Mouse (Mus musculus) spleen, embryonic (tissue): Measurements from ENCODE around the gene Cluap1.
"Not testable (repeated sequence)": the region's sequence is repeated elsewhere in the genome, so short reads cannot be mapped to it uniquely, and the experiment has no call there.

ENCODE experiments used
- CTCF ChIA-PET: fragments of 350-600 bp; sonication (Branson Sonifier 250); formaldehyde crosslinking; loops from one replicate; lab custom pipeline; 2022; lab: Charles Lee

The Cluap1 gene

DNA sequence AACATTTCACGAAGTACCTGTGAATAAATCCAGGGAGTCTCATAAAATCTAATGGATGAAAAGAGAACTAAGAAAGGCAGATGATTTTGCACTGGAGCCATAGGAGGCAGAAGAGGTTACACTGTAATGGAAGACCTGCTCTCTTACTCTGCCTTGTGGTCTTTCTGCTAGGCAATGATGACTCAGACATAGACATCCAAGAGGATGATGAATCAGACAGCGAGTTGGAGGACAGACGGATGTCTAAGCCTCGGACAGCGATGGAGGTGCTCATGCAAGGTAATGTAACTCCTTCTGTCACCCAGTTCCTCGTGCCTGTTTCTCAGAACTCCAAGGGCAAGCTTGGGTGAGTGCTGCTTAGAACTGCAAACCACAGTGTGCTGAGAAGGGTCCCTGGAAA lies 24.9 kb downstream of the Cluap1 start:
- CTCF ChIA-PET = no interaction called here

- CTCF ChIA-PET = no interaction called here
Measured at GRCm38 (mm10) chr16:3934091-3934490, 25.5 kb downstream of the Cluap1 start.

GRCm38 (mm10) chr16:3934701-3935100 lies 26.1 kb downstream of the Cluap1 start:
- CTCF ChIA-PET = no interaction called here

GRCm38 (mm10) chr16:3951141-3951540 lies 42.5 kb downstream of the Cluap1 start:
- CTCF ChIA-PET = no interaction called here

- CTCF ChIA-PET = no interaction called here
Measured at GRCm38 (mm10) chr16:3956369-3956768, 47.8 kb downstream of the Cluap1 start.

DNA sequence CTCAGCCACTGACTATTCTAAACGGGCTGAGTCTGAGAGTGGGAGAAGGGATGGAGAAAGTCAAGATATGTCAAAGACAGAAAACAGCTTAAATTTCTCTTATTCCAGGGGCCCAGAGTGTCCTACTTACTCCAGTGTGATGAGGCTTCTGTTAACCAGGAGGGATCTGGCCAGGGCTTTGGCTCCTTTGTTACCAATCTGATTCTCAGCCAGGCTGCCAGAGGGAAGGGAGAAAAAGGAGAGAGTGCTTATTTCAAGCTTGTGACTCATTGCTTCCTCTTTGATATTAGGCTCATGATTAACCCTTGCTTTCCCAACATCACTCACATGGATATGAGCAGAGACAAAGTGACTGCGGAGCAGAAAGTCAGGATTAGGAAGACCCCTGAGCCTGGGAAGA lies 50.7 kb downstream of the Cluap1 start:
- CTCF ChIA-PET = no interaction called here

- CTCF ChIA-PET = no interaction called here
Measured at GRCm38 (mm10) chr16:3964990-3965389, 56.4 kb downstream of the Cluap1 start.

- CTCF ChIA-PET = no interaction called here
Measured at GRCm38 (mm10) chr16:3965534-3965933, 56.9 kb downstream of the Cluap1 start.

DNA sequence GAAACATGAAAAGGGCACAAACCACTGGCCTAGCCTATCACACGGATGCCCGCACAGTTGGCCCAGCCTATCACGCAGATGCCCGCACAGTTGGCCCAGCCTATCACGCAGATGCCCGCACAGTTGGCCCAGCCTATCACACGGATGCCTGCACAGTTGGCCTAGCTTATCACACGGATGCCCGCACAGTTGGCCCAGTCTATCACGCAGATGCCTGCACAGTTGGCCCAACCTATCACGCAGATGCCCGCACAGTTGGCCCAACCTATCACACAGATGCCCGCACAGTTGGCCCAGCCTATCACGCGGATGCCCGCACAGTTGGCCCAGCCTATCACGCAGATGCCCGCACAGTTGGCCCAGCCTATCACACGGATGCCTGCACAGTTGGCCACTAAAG lies 65.9 kb downstream of the Cluap1 start:
- CTCF ChIA-PET = not testable (repeated sequence)

DNA sequence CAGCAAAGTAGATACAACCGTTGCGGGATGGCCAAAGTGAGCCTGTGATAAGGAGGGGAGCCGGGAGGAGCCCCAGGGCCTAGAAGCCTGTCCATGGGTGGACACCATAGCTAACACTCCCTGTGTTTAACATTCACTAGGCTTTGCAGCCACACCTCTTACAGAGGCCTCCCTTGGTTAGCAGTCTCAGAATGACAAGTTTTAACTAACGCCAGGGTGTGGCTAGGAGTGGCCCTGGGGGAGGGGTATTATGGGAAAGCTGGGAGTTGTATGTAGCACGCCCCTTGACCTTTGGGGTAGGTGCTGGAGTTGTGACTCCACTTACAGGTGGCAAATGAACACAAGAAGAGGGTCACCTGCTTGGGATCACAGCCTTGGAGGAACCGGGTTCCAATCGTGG lies 67.1 kb downstream of the Cluap1 start:
- CTCF ChIA-PET = no interaction called here

- CTCF ChIA-PET = no interaction called here
Measured at GRCm38 (mm10) chr16:3976251-3976671, 67.7 kb downstream of the Cluap1 start, which contains the start of gene Nlrc3. Nlrc3 (minus strand) TSS chr16:3976632.

DNA sequence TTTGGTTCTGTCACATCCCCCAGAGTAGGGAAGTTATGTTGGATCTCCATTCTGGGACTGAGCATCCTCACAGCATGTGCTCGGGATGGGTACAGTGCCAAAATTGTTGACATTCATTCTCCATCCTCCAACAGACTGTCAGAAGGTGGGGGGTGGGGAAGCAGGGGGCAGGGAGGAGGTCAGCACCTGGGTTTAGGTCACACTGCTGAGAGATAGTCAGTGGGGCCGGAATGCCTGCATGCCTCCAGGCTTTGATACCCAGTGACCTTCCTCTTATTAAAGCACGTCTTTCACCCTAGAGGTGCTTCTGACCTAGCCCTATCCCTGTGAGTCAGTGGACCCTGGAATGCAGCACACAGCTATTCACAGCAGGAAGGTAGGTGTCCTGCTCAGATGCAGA lies 68.1 kb downstream of the Cluap1 start:
- CTCF ChIA-PET = no interaction called here

DNA sequence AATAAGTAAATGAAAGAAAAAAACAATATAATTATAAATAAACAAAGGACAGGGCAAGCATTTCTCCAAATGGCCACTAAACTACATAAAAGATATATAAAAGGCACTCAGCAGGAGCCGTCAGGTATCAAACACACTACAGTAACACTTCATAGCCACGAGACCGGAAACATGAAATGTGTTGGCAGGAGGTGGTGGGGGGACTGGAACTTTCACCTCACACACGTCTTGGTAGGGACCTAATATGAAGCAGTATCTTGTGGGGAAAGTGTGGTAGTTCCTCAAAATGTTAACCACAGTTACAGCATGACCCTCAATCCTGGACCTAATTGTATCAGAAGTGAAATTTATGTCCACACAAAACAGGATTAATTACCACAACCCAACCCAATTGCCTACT lies 73.6 kb downstream of the Cluap1 start:
- CTCF ChIA-PET = no interaction called here

DNA sequence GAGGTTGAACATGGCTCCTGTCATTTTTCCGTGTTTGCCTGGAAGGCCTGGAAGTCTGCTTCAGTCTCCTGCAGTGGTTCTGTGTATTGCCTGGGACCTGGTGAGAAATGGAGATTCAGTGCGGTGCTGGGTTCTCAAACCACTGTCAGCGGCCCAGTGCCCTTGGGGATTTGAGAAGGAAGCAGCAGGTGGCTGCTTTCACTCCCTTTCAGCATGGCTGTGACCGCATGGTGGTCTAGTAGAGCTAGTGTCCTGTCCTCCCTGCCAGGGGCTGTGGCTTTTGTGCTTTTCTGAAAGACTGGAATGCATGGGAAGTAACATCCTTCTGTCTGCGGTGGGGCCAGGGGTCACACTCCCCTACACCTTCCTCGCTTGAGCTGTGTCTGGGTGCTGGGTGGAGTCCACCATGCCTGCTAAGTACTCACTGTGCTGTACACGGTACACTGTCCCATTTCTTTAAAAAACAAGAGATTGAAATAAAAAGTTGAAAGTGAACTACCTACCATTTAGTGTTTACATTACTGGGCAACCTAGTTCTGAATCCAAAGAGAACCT lies 74.6 kb downstream of the Cluap1 start:
- CTCF ChIA-PET = no interaction called here

GRCm38 (mm10) chr16:3988410-3988809 lies 79.8 kb downstream of the Cluap1 start:
- CTCF ChIA-PET = no interaction called here
